14 mouse cellular contexts compared by ENCODE assay signal in genomic region chr19:55886536-55886935, GRCm38 (mm10).
"Had no signal": no experiment of that assay in that cellular context is flagged by ENCODE, and none has a peak within 500 bp of the region (broad histone marks: within the 10 kb centered on the region; RNA-seq: fewer than 3 reads in every experiment).

No protein-coding gene starts in this region.

- H3K27me3 ChIP-seq: kidney, embryonic 15.5 days; limb, embryonic 15.5 days; liver, embryonic 12.5 days; neural tube, embryonic 15.5 days had no signal

- ATAC-seq: liver, embryonic 12.5 days had no signal

- H3K27ac ChIP-seq: kidney, embryonic 15.5 days; left cerebral cortex, adult 2 months; limb, embryonic 15.5 days; liver, embryonic 12.5 days; neural tube, embryonic 15.5 days had no signal

- H3K4me3 ChIP-seq: kidney, embryonic 15.5 days; left cerebral cortex, adult 2 months; limb, embryonic 15.5 days; liver, embryonic 12.5 days; myocyte; neural tube, embryonic 15.5 days had no signal

- H3K4me1 ChIP-seq: limb, embryonic 15.5 days; liver, embryonic 12.5 days; neural tube, embryonic 15.5 days had no signal

- H3K9ac ChIP-seq: kidney, embryonic 15.5 days; limb, embryonic 15.5 days; liver, embryonic 12.5 days; lung, embryonic 14.5 days; neural tube, embryonic 15.5 days had no signal

- H3K4me2 ChIP-seq: kidney, embryonic 15.5 days; limb, embryonic 15.5 days; liver, embryonic 12.5 days; lung, embryonic 14.5 days; neural tube, embryonic 15.5 days had no signal

- DNase-seq: kidney, adult 2 months; kidney, postnatal 14 days; lung, embryonic 14.5 days; lung, postnatal 10 days; lung, postnatal 4 days; right cerebral cortex, adult 18-20 months; right cerebral cortex, postnatal 25 days; thymus, postnatal 4 days had no signal

- H3K9me3 ChIP-seq: kidney, embryonic 15.5 days; limb, embryonic 15.5 days; liver, embryonic 12.5 days; neural tube, embryonic 15.5 days had no signal

- H3K36me3 ChIP-seq: limb, embryonic 15.5 days; liver, embryonic 12.5 days; neural tube, embryonic 15.5 days had no signal
